Mouse (Mus musculus) kidney, postnatal 4 days (tissue): ENCODE data around the gene Aif1.

Experiments
- DNase-seq, 2 experiments: peaks; one replicate each; pipeline ENCODE4 v3.0.0; 2021; ENCODE audit warnings: mixed read lengths in 2 of 2

Gene Aif1

DNA sequence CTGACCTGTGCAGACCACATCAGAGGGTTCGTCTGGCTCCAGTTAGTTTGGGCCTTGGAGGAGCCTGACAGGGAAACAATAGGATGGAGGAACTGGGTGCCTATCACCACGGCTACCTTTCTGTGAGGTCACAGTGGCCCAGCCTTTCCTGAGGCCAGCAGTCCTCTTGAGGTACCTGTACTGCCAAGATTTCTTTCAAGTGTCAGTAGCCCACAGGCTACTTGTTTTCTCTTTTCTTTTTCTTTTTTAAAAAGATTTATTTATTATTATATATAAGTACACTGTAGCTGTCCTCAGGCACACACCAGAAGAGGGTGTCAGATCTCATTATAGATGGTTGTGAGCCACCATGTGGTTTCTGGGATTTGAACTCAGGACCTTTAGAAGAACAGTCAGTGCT, at the start of gene Aif1:
Gene Aif1, minus strand, starts transcription at position 101 of the 400 bp plus-strand sequence.
- no peak for DNase-seq

GRCm38 (mm10) chr17:35225456-35225855, 49.6 kb upstream of the Aif1 start:
- no peak for DNase-seq

- no peak for DNase-seq
These were observed 48.8 kb upstream of the Aif1 start for GRCm38 (mm10) chr17:35224641-35225040.

GRCm38 (mm10) chr17:35222299-35222698, 46.4 kb upstream of the Aif1 start:
- peak in 1 of 2 experiments; percentile 54 for DNase-seq

GRCm38 (mm10) chr17:35220156-35220952, 44.5 kb upstream of the Aif1 start, which contains the start of gene Gm16181:
Gene Gm16181 (plus strand): TSS chr17:35220834.
- DNase-seq, result peak; percentile 64 to 73

- DNase-seq, result no peak
These were observed 43.8 kb upstream of the Aif1 start for GRCm38 (mm10) chr17:35219601-35220041.

GRCm38 (mm10) chr17:35218516-35219193, 42.8 kb upstream of the Aif1 start:
- peak; percentile 45 to 64 for DNase-seq

- no peak for DNase-seq
These were observed 37.2 kb upstream of the Aif1 start for GRCm38 (mm10) chr17:35213071-35213470.

DNA sequence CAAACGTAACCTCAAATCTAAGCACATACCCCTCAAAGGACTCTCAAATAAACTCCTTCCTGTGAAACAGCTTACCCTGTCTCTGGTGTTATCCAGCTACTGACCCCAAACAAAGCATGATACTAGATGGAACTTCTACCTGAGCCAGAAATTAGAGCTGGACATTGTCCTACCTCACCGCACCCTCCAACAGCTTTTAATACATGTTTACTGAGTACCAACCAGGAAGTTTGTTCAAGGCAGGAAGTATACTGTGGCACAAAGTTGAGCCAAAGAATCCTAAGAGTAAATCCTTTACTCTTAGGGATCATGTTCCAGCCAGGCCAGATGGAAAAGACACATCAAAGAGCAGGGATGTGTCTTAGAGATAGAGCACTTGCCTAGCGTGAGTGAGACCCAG, 34.7 kb upstream of the Aif1 start:
- DNase-seq, result no peak

- no peak for DNase-seq
These were observed 34.1 kb upstream of the Aif1 start for GRCm38 (mm10) chr17:35209785-35210535.

DNA sequence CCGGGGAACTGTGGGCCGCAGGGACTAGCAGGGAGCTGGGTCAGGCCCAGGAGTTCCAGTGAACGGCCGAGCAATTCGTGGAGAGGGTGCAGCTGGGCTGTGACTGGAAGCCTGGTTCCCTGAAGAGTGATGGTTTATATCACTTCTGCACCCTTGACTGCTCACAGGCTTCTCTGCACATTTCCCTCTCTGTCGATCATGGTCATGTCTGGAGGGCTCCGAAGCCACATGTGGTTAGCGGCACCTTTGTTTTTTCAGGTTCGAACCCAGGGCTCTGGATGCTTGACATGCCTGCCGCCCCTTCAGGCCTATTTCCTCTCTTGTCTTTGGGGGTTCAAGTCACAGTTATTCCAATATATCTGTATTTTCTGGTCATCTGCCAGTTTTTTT, 29.5 kb upstream of the Aif1 start:
- no peak for DNase-seq

DNA sequence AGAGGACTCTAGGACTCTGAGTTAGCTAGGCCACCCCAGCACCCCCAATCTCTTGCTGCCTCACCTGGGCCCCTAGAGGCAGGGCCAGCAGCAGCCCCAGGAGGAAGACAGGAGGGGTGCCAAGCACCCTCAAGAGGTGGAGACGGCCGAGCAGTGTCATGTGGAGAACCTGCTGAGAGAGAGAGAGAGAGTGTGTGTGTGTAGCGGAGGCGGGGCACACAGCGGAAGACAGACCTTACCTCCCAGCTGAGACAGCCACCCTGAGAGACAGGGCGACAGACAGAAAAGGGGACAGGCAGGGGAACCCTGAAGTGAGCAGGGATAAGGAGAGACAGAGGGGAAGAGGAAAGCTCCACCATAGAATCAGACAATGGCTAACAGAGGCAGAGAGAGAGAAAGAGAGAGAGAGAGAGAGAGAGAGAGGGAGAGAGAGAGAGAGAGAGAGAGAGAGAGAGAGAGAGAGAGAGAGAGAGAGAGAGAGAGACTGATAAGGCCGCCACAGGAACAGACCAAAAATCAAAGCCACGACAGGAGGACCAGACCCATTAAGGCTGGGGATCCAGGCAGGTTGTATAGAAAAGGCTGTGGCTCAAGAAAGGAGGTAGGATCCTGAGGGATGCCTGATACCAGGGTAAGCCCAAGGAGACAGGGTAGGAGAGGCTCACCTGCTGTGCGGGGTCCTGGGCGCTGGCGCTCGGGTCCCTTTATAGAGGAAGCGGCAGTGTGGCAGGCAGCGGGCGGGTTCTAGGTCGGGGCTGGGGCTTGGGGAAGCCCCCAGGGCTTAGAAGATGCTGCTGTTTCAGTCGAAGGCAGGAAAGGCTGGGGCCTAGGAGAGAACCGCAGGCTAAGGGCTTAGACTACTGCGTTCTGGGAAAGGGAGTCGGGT, 28.9 kb upstream of the Aif1 start, which contains the start of gene Lta:
Gene Lta, minus strand, starts transcription at position 858 of the 886 bp plus-strand sequence.
- no peak for DNase-seq

DNA sequence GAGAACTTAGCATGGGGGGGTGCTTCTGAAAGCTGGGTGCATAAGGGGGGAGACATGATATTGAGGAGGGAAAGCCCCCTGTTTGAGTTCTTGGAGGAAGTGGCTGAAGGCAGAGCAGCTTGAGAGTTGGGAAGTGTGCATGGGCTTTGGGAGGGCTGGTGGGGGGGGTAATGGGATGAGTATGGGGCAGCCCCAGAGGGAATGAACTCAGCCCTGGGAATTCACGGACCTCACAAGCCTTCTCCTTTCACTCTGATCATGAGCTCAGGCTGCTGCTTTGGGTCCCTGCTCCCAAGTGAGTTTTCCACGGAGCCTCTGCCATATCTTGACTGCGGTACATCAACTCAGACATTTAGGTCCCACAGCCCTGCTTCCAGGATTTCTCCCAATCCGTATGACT, 26.6 kb upstream of the Aif1 start:
- DNase-seq, result no peak

- DNase-seq, result peak; percentile 56 to 72
These were observed 25.9 kb upstream of the Aif1 start, which contains the start of gene Tnf for GRCm38 (mm10) chr17:35201787-35202186. Gene Tnf (minus strand): TSS chr17:35202007.

GRCm38 (mm10) chr17:35201128-35201527, 25.3 kb upstream of the Aif1 start:
- no peak for DNase-seq

GRCm38 (mm10) chr17:35200398-35200797, 24.5 kb upstream of the Aif1 start:
- no peak for DNase-seq

DNA sequence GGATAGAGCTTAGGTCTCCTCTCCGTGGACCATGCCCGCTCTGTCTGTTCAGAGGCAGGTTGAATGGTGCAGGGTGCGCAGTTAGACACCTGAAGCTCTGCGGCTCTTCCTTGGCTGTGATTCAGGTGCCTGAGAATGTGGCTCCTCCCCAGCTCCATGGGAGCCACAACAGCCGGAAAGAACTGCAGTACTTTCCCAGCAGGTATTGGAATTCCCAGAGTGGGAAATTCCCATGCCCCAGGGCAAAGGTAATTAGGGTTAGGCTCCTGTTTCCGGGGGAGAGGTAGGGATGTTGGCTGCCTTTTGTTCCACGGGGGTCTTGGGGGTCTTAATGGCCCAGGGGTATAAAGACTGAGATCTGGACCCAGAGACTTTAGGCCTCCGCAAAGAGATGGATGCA, 23.1 kb upstream of the Aif1 start:
- DNase-seq, result no peak

DNA sequence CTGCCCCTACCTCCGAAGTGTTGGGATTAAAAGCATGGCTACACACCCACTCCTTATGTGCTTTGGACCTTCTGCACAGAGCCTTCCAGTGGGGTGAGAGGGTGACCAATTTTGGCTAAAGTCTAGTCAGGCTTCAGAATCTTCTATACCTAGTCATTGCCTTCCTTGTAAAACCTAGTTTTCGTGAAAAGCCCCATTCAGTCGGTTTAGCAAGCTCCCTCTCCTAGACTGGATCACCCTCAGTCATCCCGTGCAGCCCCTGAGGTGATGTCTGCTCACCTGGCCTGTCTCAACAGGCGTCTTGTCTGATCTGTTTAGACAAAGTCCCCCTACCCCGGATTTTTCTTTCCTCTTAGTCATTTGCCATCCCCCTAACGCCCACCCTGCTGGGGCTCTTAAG, 22.2 kb upstream of the Aif1 start:
- DNase-seq, result no peak

- no peak for DNase-seq
These were observed 21.3 kb upstream of the Aif1 start for GRCm38 (mm10) chr17:35197126-35197525.

GRCm38 (mm10) chr17:35196321-35196641, 20.4 kb upstream of the Aif1 start:
- DNase-seq, result no peak

DNA sequence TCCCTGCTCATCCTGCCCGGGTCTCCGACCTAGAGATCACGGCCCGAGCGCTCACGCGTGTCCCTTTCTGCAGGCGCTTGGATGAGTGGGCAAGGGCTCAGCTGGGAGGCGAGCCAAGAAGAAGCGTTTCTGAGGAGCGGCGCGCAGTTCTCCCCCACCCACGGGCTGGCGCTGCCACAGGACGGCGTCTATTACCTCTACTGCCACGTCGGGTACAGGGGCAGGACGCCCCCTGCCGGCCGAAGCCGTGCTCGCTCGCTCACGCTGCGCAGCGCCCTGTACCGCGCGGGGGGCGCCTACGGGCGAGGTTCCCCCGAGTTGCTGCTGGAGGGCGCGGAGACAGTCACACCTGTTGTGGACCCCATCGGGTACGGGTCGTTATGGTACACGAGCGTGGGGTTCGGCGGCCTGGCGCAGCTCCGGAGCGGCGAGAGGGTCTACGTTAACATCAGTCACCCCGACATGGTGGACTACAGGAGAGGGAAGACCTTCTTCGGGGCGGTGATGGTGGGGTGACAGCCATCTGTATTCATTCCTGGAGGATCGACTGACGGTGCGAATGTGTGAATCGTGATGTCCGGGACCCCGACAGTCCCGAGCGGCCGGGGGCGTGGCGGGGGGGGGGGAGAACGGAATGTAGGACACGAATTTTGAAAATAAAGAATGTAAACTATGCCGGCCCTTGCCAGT, 19.9 kb upstream of the Aif1 start:
- DNase-seq, result peak; percentile 87 to 91
